Mouse (Mus musculus) thymus, postnatal 14 days (tissue): ENCODE results near the gene Best1.

ENCODE experiments used
- DNase-seq: peaks from one replicate; pipeline ENCODE4 v3.0.0; 2021

Best1 gene

GRCm38 (mm10) chr19:9989884-9990256, 11.6 kb downstream of the Best1 start:
- DNase-seq: no peak

- peak; percentile 50 for DNase-seq
These were observed 12.1 kb downstream of the Best1 start for GRCm38 (mm10) chr19:9989171-9989883.

- DNase-seq: no peak
These were observed 13.8 kb downstream of the Best1 start for GRCm38 (mm10) chr19:9987593-9987992.

- DNase-seq: no peak
These were observed 14.2 kb downstream of the Best1 start for GRCm38 (mm10) chr19:9987192-9987591.

- DNase-seq: no peak
These were observed 15.5 kb downstream of the Best1 start for GRCm38 (mm10) chr19:9985900-9986421.

- no peak for DNase-seq
These were observed 16.1 kb downstream of the Best1 start for GRCm38 (mm10) chr19:9985190-9985899.

GRCm38 (mm10) chr19:9984111-9985055, 17.1 kb downstream of the Best1 start:
- no peak for DNase-seq

- peak; percentile 65 for DNase-seq
These were observed 18.4 kb downstream of the Best1 start for GRCm38 (mm10) chr19:9982852-9983542.

- peak; percentile 97 for DNase-seq
These were observed 19.1 kb downstream of the Best1 start for GRCm38 (mm10) chr19:9982151-9982851.

GRCm38 (mm10) chr19:9981621-9982020, 19.8 kb downstream of the Best1 start:
- peak; percentile 19 for DNase-seq

GRCm38 (mm10) chr19:9980258-9980657, 21.2 kb downstream of the Best1 start, which contains the start of gene Fth1:
Gene Fth1 (plus strand): TSS chr19:9980598.
- no peak for DNase-seq

GRCm38 (mm10) chr19:9979156-9979555, 22.3 kb downstream of the Best1 start:
- no peak for DNase-seq

GRCm38 (mm10) chr19:9978431-9978951, 22.9 kb downstream of the Best1 start:
- peak; percentile 16 for DNase-seq

- no peak for DNase-seq
These were observed 24.3 kb downstream of the Best1 start for GRCm38 (mm10) chr19:9977085-9977484.

GRCm38 (mm10) chr19:9974853-9975252, 26.6 kb downstream of the Best1 start:
- peak; percentile 16 for DNase-seq

GRCm38 (mm10) chr19:9968081-9968787, 33.2 kb downstream of the Best1 start:
- no peak for DNase-seq

- no peak for DNase-seq
These were observed 35.2 kb downstream of the Best1 start for GRCm38 (mm10) chr19:9966096-9966867.

- DNase-seq: no peak
These were observed 37.1 kb downstream of the Best1 start for GRCm38 (mm10) chr19:9964205-9964916.

GRCm38 (mm10) chr19:9960769-9961168, 40.7 kb downstream of the Best1 start:
- DNase-seq: no peak
